Mouse (Mus musculus) stomach, postnatal 0 days (tissue): ENCODE results near the gene Oas1f. TPM values are rescaled to one million over a fixed set of nuclear protein-coding genes. Genes with fewer than 3 reads are reported as not detected.

ENCODE experiments used
- ATAC-seq: fragments of 200-750 bp; cut with Nextera tagmentation; 2 replicates; pipeline ENCODE4 v1.8.0; 2017; ENCODE audit not compliant: low FRiP score, low TSS enrichment
- DNase-seq: peaks from one replicate; pipeline ENCODE4 v3.0.0-alpha.2; 2016; ENCODE audit warnings: low spot score
- H3K27ac ChIP-seq: fragments of 300-500 bp; sonication (generic); replicated peaks from 2 replicates; pipeline ENCODE4 v1.5.1; 2014; ENCODE audit warnings: mild to moderate bottlenecking, control low read depth
- H3K27me3 ChIP-seq: fragments of 300-500 bp; sonication (generic); 2 replicates; pipeline ENCODE4 v1.6.1; 2014; ENCODE audit warnings: low read length; ENCODE audit not compliant: control insufficient read depth, insufficient read depth
- H3K36me3 ChIP-seq: fragments of 300-500 bp; sonication (generic); 2 replicates; pipeline ENCODE4 v1.6.1; 2014; ENCODE audit warnings: low read length, mixed read lengths; ENCODE audit not compliant: control insufficient read depth, insufficient read depth
- H3K4me1 ChIP-seq: fragments of 300-500 bp; sonication (generic); replicated peaks from 2 replicates; pipeline ENCODE4 v1.6.1; 2014; ENCODE audit warnings: antibody characterized with exemption; ENCODE audit not compliant: control insufficient read depth, insufficient read depth
- H3K4me2 ChIP-seq: fragments of 300-500 bp; sonication (generic); replicated peaks from 2 replicates; pipeline ENCODE4 v1.6.1; 2014; ENCODE audit warnings: low read depth, mild to moderate bottlenecking, control low read depth, moderate library complexity
- H3K4me3 ChIP-seq: fragments of 300-500 bp; sonication (generic); 2 replicates; pipeline ENCODE4 v1.5.1; 2014; ENCODE audit warnings: low read depth, low read length, control low read depth
- H3K9ac ChIP-seq: fragments of 300-500 bp; sonication (generic); 2 replicates; pipeline ENCODE4 v1.6.1; 2014; ENCODE audit warnings: mild to moderate bottlenecking, low read length, control low read depth, mixed read lengths
- H3K9me3 ChIP-seq: fragments of 300-500 bp; sonication (generic); 2 replicates; pipeline ENCODE4 v1.6.1; 2016; ENCODE audit warnings: low read length; ENCODE audit not compliant: control insufficient read depth
- CTCF ChIP-seq: IDR thresholded peaks from 2 replicates; pipeline ENCODE4 v1.5.1; 2016; ENCODE audit warnings: antibody characterized with exemption, low read depth, mild to moderate bottlenecking, moderate library complexity
- EP300 ChIP-seq: optimal IDR thresholded peaks from 2 replicates; pipeline ENCODE3; 2016; ENCODE audit warnings: antibody characterized with exemption
- WGBS: fragments of 180-500 bp; shearing (Covaris S2); extraction: QIAGEN DNeasy Blood & Tissue Kit; methylation state at CpG from one replicate; pipeline ENCODE4 v1.1.7; 2014; 5-methylcytosine and 5-hydroxymethylcytosine counted together
- polyA plus RNA-seq: library from polyadenylated mRNA; unstranded; fragments of >200 nt; fragmentation: Nextera tagmentation; extraction: Ambion mirVana; gene quantifications from 2 replicates; pipeline ENCODE4 v1.2.1, GENCODE M21; 2015

The Oas1f gene
- polyA plus RNA-seq, 1 experiment from 2014 or later, result not detected

DNA sequence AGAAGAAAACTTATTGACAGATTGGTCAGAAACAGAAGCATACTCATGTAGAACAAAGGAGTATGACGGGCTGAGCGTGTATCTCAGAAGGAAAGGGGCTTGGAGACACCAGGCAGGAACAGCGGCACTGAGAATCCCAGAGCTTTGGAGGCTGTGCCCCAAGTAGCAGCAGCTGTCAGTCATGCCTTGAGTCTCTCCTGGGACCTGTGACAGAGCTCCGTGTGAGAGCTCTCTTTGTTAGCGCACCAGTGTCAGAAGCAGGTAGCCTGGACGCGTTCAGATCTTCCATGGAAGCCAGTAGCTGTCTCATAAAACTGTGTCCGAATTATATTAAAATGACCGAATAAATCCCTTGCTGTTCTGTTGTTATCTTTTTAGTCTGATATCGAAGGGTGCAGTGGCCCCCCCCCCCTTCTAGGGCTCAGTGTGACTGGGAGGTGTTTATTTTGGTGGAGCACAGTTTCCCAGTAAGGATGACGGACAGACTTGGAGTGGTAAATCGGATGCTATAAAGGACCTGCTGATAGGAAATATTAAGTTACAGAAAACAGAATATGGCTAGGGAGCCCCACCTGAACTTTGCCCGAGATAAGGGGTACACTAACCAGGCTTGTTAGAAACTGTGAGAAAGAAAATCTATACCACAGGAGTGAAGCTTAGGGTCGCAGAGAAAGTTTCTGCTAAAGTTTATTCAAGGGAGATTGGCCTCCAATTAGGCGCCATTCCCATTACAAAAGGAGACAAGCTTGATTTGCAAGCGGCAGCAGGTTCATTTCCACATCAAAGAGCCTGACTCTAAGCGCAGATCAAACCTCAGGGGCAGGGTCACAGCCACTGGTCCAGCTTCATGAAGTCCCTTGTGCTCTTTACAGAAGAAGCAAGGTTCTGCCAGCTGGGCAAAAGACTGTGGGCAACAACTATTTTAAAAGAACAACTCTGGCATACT lies 13.6 kb upstream of the Oas1f start:
- H3K9ac ChIP-seq, result no peak overlapping the region
- H3K4me3 ChIP-seq, result no peak overlapping the region
- H3K9me3 ChIP-seq, result no peaks in the 10 kb centered on the region
- H3K27me3 ChIP-seq, result no peaks in the 10 kb centered on the region
- TF ChIP-seq EP300 (no peak), CTCF (no peak)
- H3K36me3 ChIP-seq, result no peaks in the 10 kb centered on the region
- H3K27ac ChIP-seq, result no peak overlapping the region
- no peak overlapping the region for H3K4me2 ChIP-seq
- no peak for ATAC-seq
- DNase-seq, result no peak
- 13% methylated on average over 17 of the region's 17 CpGs for WGBS
- H3K4me1 ChIP-seq, result no peaks in the 10 kb centered on the region

DNA sequence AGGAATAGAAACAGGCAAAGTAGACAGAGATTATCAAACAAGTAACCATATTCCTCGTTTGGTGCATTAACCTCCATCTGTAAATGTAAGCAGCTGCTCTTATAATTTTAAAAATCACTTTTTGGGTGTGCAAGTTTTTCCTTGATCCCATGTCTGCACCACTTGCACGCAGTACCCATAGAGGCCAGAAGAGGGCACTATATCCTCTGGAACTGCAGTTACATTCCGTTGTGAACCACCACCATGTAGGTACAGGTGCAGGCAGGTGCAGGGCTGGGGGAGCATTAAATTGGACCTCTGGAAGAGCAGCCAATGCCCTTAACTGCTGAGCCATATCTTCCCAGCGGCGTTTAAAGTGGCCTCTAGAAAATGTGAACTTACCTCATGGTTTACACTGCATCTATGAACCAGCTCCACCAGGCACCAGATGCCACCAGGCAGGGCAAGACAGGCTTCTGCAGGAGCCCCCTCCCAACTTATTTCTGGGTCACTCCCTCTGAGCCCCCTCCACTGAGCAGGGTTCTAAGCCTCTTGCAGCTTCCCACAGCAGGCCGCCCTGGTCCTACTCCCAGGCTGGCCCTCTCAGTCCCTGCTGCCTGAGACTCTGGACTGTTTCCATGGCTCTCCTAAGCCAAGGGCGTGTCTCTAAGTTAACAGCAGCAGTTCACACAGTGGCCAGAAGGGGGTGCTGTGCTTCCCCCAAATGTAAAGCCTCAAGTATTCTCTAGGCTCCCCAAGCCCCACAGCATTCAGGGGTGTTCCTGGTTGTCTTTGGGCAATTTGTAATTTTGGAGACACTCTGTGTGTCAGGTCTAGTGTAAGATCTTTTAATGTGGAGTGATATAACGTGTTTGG lies 10.2 kb upstream of the Oas1f start:
- Histone ChIP-seq H3K4me1 (no peaks in the 10 kb centered on the region), H3K9ac (no peak overlapping the region), H3K36me3 (no peaks in the 10 kb centered on the region), H3K9me3 (no peaks in the 10 kb centered on the region), H3K27me3 (no peaks in the 10 kb centered on the region), H3K4me3 (no peak overlapping the region), H3K4me2 (no peak overlapping the region), H3K27ac (no peak overlapping the region)
- peak; percentile 58 for DNase-seq
- peak; percentile 15 for ATAC-seq
- 5% methylated on average over 8 of the region's 8 CpGs for WGBS
- no peak for TF ChIP-seq EP300
- TF ChIP-seq CTCF, result peak; percentile 78

DNA sequence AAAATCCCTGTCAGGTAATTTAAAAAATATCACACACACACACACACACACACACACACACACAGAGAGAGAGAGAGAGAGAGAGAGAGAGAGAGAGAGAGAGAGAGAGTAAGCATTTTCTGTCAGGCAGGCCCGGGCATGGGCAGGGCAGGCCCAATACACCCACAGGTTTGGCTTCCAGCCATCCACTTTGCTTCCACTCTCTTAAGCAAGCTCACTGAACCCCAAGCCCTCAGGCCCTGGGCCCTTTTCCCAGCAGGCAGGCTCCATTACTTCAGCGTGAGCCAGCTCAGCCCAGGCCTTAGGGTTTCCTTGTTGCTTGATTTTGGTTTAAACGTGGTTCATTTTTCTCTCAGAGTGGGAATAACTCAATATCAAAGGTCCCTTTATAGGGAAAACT lies 2.5 kb upstream of the Oas1f start:
- H3K4me3 ChIP-seq, result no peak overlapping the region
- peak; percentile 53; the same call in 1 of the 2 replicates for ATAC-seq
- no peak overlapping the region for H3K9ac ChIP-seq
- no peaks in the 10 kb centered on the region for H3K9me3 ChIP-seq
- H3K4me2 ChIP-seq, result no peak overlapping the region
- 0 out of 2 replicates have a peak overlapping the region, but pooled peaks have one; percentile 49 for H3K27ac ChIP-seq
- peak; percentile 40 for DNase-seq
- H3K36me3 ChIP-seq, result no peaks in the 10 kb centered on the region
- 49% methylated on average over 3 of the region's 3 CpGs for WGBS
- H3K4me1 ChIP-seq, result no peaks in the 10 kb centered on the region
- H3K27me3 ChIP-seq, result no peaks in the 10 kb centered on the region
- TF ChIP-seq EP300, result no peak
- no peak for TF ChIP-seq CTCF

DNA sequence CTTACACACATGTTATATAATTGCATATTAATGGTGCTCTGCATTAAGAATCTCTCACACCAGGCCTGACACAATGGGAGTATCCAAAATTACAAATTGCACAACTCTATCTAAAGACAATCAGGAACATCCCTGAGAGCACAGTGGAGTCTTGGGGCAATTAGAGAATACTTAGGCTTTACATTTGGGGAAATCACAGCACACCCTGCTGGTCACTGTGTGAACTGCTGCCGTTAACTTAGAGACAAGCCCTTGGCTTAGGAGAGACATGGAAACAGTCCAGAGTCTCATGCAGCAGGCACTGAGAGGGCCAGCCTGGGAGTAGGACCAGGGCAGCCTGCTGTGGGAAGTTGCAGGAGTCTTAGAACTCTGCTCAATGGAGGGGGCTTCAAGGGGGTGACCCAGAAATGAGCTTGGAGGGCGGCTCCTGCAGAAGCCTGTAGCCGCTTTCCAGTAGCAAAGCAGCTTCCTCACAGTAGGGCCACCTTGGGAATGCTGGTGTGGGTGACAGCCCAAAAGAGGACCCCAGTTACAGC lies 2.5 kb downstream of the Oas1f start:
- no peak overlapping the region for H3K9ac ChIP-seq
- ATAC-seq (no peak; the same call in 1 of the 2 replicates), DNase-seq (peak; percentile 44)
- no peaks in the 10 kb centered on the region for H3K36me3 ChIP-seq
- H3K9me3 ChIP-seq, result 0 out of 2 replicates have a peak, but pooled peaks cover 3% of the 10 kb centered on the region
- TF ChIP-seq EP300, result no peak
- TF ChIP-seq CTCF, result peak; percentile 81
- WGBS, result 57% methylated on average over 3 of the region's 3 CpGs
- no peak overlapping the region for H3K4me3 ChIP-seq
- no peaks in the 10 kb centered on the region for H3K27me3 ChIP-seq
- no peak overlapping the region for H3K27ac ChIP-seq
- H3K4me2 ChIP-seq, result no peak overlapping the region
- no peaks in the 10 kb centered on the region for H3K4me1 ChIP-seq

DNA sequence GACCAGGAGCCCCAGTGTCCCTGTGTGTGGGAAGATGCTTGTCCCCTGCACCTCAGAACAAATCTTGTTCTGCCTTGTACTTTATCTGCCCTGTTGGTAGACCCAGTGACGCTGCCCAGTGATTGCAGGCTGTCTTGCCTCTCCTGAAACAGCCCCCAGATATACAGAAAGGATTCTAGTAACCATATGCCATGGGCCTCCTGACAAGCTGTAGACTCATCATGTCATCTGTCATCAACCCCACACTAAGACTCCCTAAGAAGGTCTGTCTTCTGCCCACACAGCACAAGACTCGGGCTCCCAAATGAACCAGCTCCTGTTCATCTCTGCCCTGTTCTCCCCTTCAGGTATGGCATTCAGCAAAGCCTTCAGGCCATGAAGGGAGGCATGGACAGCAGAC lies 12.1 kb downstream of the Oas1f start:
- DNase-seq (no peak), ATAC-seq (no peak)
- no peak overlapping the region for H3K4me2 ChIP-seq
- H3K4me1 ChIP-seq, result no peaks in the 10 kb centered on the region
- no peak overlapping the region for H3K9ac ChIP-seq
- no peaks in the 10 kb centered on the region for H3K27me3 ChIP-seq
- 66% methylated on average over 2 of the region's 2 CpGs for WGBS
- no peak overlapping the region for H3K4me3 ChIP-seq
- no peak overlapping the region for H3K27ac ChIP-seq
- H3K36me3 ChIP-seq, result no peaks in the 10 kb centered on the region
- no peak for TF ChIP-seq EP300
- TF ChIP-seq CTCF, result no peak
- 0 out of 2 replicates have a peak, but pooled peaks cover under 1% of the 10 kb centered on the region for H3K9me3 ChIP-seq
